Mouse (Mus musculus) granulocyte monocyte progenitor cell, adult 5-6 weeks (primary cell): ENCODE data around the gene Hs3st1. TPM values are rescaled to one million over a fixed set of nuclear protein-coding genes. Genes with fewer than 3 reads are reported as not detected.

ENCODE experiments used
- ATAC-seq: replicated peaks from 2 replicates; pipeline ENCODE4 v1.8.0; 2016; ENCODE audit warnings: mild to moderate bottlenecking, moderate TSS enrichment, inconsistent platforms; ENCODE audit not compliant: poor library complexity, severe bottlenecking
- total RNA-seq, 2 experiments: library from RNA; stranded (forward) in 1 of 2; stranded (reverse) in 1 of 2; fragments of 200-712, 200-1000 nt in 1 of 2; fragments of >200 nt in 1 of 2; fragmentation: Nextera tagmentation in 1 of 2; gene quantifications; 2 replicates each; pipeline ENCODE4 v1.2.3; 2014 to 2017

Hs3st1 gene
- total RNA-seq, 2 experiments from 2014 or later, result not detected

- no peak for ATAC-seq
Observed at GRCm38 (mm10) chr5:39608260-39608659, 147.0 kb downstream of the Hs3st1 start.

DNA sequence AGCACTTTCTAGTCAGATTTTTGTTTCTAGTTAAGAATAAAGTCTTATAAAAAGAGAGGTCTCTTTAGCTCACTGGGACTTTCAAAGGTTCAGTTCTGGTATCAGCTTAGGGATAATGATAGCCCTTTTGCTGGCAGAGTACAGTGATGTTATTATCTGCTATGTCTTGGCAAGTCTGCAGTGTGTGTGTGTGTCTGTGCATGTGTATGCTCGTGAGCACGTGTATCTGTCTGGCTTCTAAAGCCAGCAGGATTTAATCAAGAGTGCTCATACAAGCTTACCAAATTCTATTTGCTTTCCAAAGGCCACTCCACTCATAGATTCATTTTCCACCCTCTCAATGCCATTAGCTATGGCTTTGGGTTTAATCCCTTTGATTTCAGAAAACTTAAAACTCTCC is 160.5 kb downstream of the Hs3st1 start:
- ATAC-seq, result no peak
